Mouse (Mus musculus) monocyte, adult 2 months (primary cell): ENCODE measurements around the gene Frmd3.
"Not testable (repeated sequence)": the region's sequence is repeated elsewhere in the genome, so short reads cannot be mapped to it uniquely, and the experiment has no call there.

Source experiments
- DNase-seq, 2 experiments: peaks; one replicate each; pipeline ENCODE4 v3.0.0; 2022; ENCODE audit warnings: low spot score in 2 of 2, low read depth in 1 of 2

Frmd3 gene

GRCm38 (mm10) chr4:74013211-74014047 lies at the start of gene Frmd3:
TSS of gene Frmd3 (plus strand) at chr4:74013442.
- DNase-seq: no peak

GRCm38 (mm10) chr4:73980454-73980853 lies 32.8 kb upstream of the Frmd3 start:
- DNase-seq: no peak

GRCm38 (mm10) chr4:74012277-74012676 lies 965 bp upstream of the Frmd3 start:
- no peak for DNase-seq

- DNase-seq: no peak
Observed at GRCm38 (mm10) chr4:74012700-74013099, 542 bp upstream of the Frmd3 start.

- no peak for DNase-seq
Observed at GRCm38 (mm10) chr4:74014048-74014500, 832 bp downstream of the Frmd3 start.

GRCm38 (mm10) chr4:74020084-74020483 lies 6.8 kb downstream of the Frmd3 start:
- no peak for DNase-seq

- DNase-seq: no peak
Observed at GRCm38 (mm10) chr4:74043226-74043625, 30.0 kb downstream of the Frmd3 start.

- DNase-seq: no peak
Observed at GRCm38 (mm10) chr4:74051692-74052091, 38.5 kb downstream of the Frmd3 start.

GRCm38 (mm10) chr4:74076727-74077126 lies 63.5 kb downstream of the Frmd3 start:
- DNase-seq: no peak

- DNase-seq: no peak
Observed at GRCm38 (mm10) chr4:74110816-74111215, 97.6 kb downstream of the Frmd3 start.

- no peak for DNase-seq
Observed at GRCm38 (mm10) chr4:74191528-74191927, 178.3 kb downstream of the Frmd3 start.

GRCm38 (mm10) chr4:74201281-74201811 lies 188.1 kb downstream of the Frmd3 start:
- DNase-seq: no peak

GRCm38 (mm10) chr4:74221780-74222179 lies 208.5 kb downstream of the Frmd3 start:
- DNase-seq: not testable (repeated sequence)

- no peak for DNase-seq
Observed at GRCm38 (mm10) chr4:74222360-74222759, 209.1 kb downstream of the Frmd3 start.

- no peak for DNase-seq
Observed at GRCm38 (mm10) chr4:74224210-74224609, 211.0 kb downstream of the Frmd3 start.

GRCm38 (mm10) chr4:74230994-74231393 lies 217.8 kb downstream of the Frmd3 start:
- DNase-seq: no peak

- no peak for DNase-seq
Observed at GRCm38 (mm10) chr4:74231405-74231804, 218.2 kb downstream of the Frmd3 start.

- DNase-seq: no peak
Observed at GRCm38 (mm10) chr4:74233534-74233933, 220.3 kb downstream of the Frmd3 start.

GRCm38 (mm10) chr4:74242176-74242575 lies 228.9 kb downstream of the Frmd3 start, which contains the start of gene Kdm4c:
TSS of gene Kdm4c (plus strand) at chr4:74242497.
- DNase-seq: no peak
